Mouse (Mus musculus) bone marrow macrophage, adult 2 months (primary cell): Measurements from ENCODE around the gene Pacsin2.

Experiments
- CTCF ChIP-seq: IDR thresholded peaks from 2 replicates; pipeline ENCODE4 v1.5.1; 2012; ENCODE audit warnings: low read depth, mild to moderate bottlenecking, low read length, moderate library complexity
- POLR2A ChIP-seq: IDR thresholded peaks from 2 replicates; pipeline ENCODE4 v1.6.1; 2012; ENCODE audit warnings: mild to moderate bottlenecking, low read depth, low read length, borderline replicate concordance

DNA sequence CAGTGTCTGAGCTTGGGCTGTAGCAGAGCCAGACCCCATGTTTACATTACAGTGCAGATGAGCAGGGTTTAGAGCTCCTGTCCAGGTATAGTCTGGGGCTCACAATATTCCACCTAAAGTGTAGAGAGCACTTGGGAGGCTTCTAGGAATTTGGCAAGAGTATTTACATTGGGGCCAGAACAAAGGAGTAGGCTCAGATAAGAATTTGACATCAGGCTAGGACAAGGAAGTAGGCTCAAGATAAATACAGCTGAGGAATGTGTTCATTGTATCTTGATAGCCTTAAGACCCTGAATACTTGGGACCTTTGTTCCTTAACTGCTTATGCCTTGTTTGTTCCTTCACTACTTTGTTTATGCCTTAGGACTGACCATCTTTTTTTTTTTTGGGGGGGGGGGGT lies 90.3 kb downstream of the Pacsin2 start:
- no peak for TF ChIP-seq POLR2A
- no peak for TF ChIP-seq CTCF
